Mouse (Mus musculus): ENCODE results near the gene Layn. TPM values are rescaled to one million over a fixed set of nuclear protein-coding genes. Genes with fewer than 3 reads are reported as not detected.

The Layn gene
- polyA plus RNA-seq, 1 experiment from 2014 or later, result 10.7 TPM

- DNase-seq (ENCODE audit: low spot score), result no peak
- TF ChIP-seq CTCF (IDR thresholded peaks at IDR 0.05) (no peak), EP300 (IDR thresholded peaks at IDR 0.05) (no peak)
- Histone ChIP-seq H3K36me3 (ENCODE audit: insufficient read depth, low read length) (no peaks in the 10 kb centered on the region), H3K4me1 (ENCODE audit: insufficient read depth, low read depth, low read length) (no peaks in the 10 kb centered on the region), H3K4me2 (replicated peaks; ENCODE audit: low read depth, low read length) (no peak overlapping the region), H3K9ac (replicated peaks; ENCODE audit: low read depth) (no peak overlapping the region), H3K9me3 (ENCODE audit: low read length) (no peaks in the 10 kb centered on the region), H3K4me3 (ENCODE audit: low read depth, low read length) (no peak overlapping the region), H3K27me3 (replicated peaks; ENCODE audit: insufficient read depth, low read length) (no peaks in the 10 kb centered on the region), H3K27ac (ENCODE audit: low read length) (no peak overlapping the region)
- no peak for ATAC-seq
- WGBS, result 75% methylated on average over 3 of the region's 3 CpGs
Observed at GRCm38 (mm10) chr9:51032785-51033529, 43.9 kb downstream of the Layn start.

GRCm38 (mm10) chr9:51032291-51032690, 44.6 kb downstream of the Layn start:
- no peak for ATAC-seq
- H3K27ac ChIP-seq (ENCODE audit: low read length), result no peak overlapping the region
- 68% methylated on average over 8 of the region's 8 CpGs for WGBS

GRCm38 (mm10) chr9:51031603-51032002, 45.3 kb downstream of the Layn start:
- TF ChIP-seq EP300 (IDR thresholded peaks at IDR 0.05) (no peak), CTCF (IDR thresholded peaks at IDR 0.05) (no peak)
- no peak overlapping the region for H3K9ac ChIP-seq (replicated peaks; ENCODE audit: low read depth)
- no peak overlapping the region for H3K4me3 ChIP-seq (ENCODE audit: low read depth, low read length)
- H3K27me3 ChIP-seq (replicated peaks; ENCODE audit: insufficient read depth, low read length), result no peaks in the 10 kb centered on the region
- DNase-seq (ENCODE audit: low spot score), result no peak
- no peaks in the 10 kb centered on the region for H3K36me3 ChIP-seq (ENCODE audit: insufficient read depth, low read length)
- 50% methylated on average over 6 of the region's 6 CpGs for WGBS
- no peaks in the 10 kb centered on the region for H3K4me1 ChIP-seq (ENCODE audit: insufficient read depth, low read depth, low read length)
- H3K27ac ChIP-seq (ENCODE audit: low read length), result no peak overlapping the region
- no peak overlapping the region for H3K4me2 ChIP-seq (replicated peaks; ENCODE audit: low read depth, low read length)
- H3K9me3 ChIP-seq (ENCODE audit: low read length), result no peaks in the 10 kb centered on the region
- no peak for ATAC-seq

More at GRCm38 (mm10) chr9:51032291-51032690, 44.6 kb downstream of the Layn start:
- H3K36me3 ChIP-seq (ENCODE audit: insufficient read depth, low read length), result no peaks in the 10 kb centered on the region
- TF ChIP-seq CTCF (IDR thresholded peaks at IDR 0.05), result no peak
- no peak overlapping the region for H3K4me3 ChIP-seq (ENCODE audit: low read depth, low read length)
- H3K4me2 ChIP-seq (replicated peaks; ENCODE audit: low read depth, low read length), result no peak overlapping the region
- H3K27me3 ChIP-seq (replicated peaks; ENCODE audit: insufficient read depth, low read length), result no peaks in the 10 kb centered on the region
- no peak for DNase-seq (ENCODE audit: low spot score)
- no peak overlapping the region for H3K9ac ChIP-seq (replicated peaks; ENCODE audit: low read depth)
- H3K9me3 ChIP-seq (ENCODE audit: low read length), result no peaks in the 10 kb centered on the region
- H3K4me1 ChIP-seq (ENCODE audit: insufficient read depth, low read depth, low read length), result no peaks in the 10 kb centered on the region

DNA sequence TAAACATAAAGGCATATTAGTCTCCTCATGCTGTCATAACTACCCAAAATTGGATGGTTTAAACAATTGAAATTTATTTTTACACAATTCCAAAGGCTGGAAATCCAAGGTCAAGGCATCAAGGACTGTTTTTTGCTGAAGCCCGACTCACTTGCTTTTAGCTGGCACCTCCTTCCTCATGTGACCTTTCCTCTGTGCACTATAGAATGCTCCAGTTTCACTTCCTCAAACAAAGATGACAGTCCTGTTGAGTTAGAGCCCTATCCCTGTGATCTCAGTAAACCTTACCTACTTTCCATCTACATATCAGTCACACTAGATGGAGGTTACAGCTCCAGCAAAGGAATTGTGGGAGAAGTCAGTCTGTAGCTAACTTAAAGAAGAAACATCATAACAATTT, 46.7 kb downstream of the Layn start:
- no peaks in the 10 kb centered on the region for H3K36me3 ChIP-seq (ENCODE audit: insufficient read depth, low read length)
- no peaks in the 10 kb centered on the region for H3K4me1 ChIP-seq (ENCODE audit: insufficient read depth, low read depth, low read length)
- H3K9me3 ChIP-seq (ENCODE audit: low read length), result no peaks in the 10 kb centered on the region
- no peak overlapping the region for H3K27ac ChIP-seq (ENCODE audit: low read length)
- no peak for ATAC-seq
- WGBS, result 13% methylated on average over 1 of the region's 1 CpGs
- no peak overlapping the region for H3K9ac ChIP-seq (replicated peaks; ENCODE audit: low read depth)
- TF ChIP-seq CTCF (IDR thresholded peaks at IDR 0.05) (no peak), EP300 (IDR thresholded peaks at IDR 0.05) (no peak)
- no peaks in the 10 kb centered on the region for H3K27me3 ChIP-seq (replicated peaks; ENCODE audit: insufficient read depth, low read length)
- H3K4me2 ChIP-seq (replicated peaks; ENCODE audit: low read depth, low read length), result no peak overlapping the region
- no peak overlapping the region for H3K4me3 ChIP-seq (ENCODE audit: low read depth, low read length)
- DNase-seq (ENCODE audit: low spot score), result peak; percentile 26

GRCm38 (mm10) chr9:51026952-51027351, 49.9 kb downstream of the Layn start:
- ATAC-seq (no peak), DNase-seq (ENCODE audit: low spot score) (no peak)
- Histone ChIP-seq H3K4me2 (replicated peaks; ENCODE audit: low read depth, low read length) (no peak overlapping the region), H3K36me3 (ENCODE audit: insufficient read depth, low read length) (no peaks in the 10 kb centered on the region), H3K9me3 (ENCODE audit: low read length) (no peaks in the 10 kb centered on the region), H3K27me3 (replicated peaks; ENCODE audit: insufficient read depth, low read length) (no peaks in the 10 kb centered on the region), H3K4me1 (ENCODE audit: insufficient read depth, low read depth, low read length) (no peaks in the 10 kb centered on the region), H3K27ac (ENCODE audit: low read length) (no peak overlapping the region), H3K9ac (replicated peaks; ENCODE audit: low read depth) (no peak overlapping the region), H3K4me3 (ENCODE audit: low read depth, low read length) (no peak overlapping the region)
- 70% methylated on average over 1 of the region's 1 CpGs for WGBS
- TF ChIP-seq EP300 (IDR thresholded peaks at IDR 0.05) (no peak), CTCF (IDR thresholded peaks at IDR 0.05) (no peak)

DNA sequence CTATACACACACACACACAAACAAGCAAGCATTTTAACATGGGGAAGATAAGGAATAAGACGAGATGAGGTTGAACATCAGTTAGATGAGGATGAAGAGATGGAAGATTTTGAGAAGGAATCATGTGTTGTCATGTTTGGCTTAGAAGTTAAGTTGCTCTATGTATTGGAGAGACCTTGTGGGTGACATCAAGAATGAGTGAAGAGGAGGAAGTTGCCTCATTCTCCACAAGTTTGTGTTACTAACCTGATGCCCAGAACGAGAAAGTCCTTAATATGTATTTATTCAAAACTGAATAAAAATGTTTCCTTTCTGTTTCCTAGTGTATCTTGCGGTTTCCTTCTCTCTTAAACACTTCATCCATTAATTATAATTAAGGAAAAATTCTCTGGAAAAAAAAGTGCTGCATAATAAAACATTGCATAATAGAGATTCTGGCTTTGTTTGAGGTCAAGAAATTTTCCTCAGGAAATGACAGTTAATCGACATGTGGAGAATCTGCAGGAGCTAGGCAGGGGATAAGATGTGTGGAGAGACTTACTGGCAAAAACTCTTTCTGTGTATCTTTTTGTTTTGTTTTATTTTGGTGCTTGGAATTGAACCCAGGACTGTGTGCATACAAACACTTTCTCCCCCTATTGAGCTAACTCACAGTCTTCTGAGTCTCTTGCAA, 55.6 kb downstream of the Layn start:
- 58% methylated on average over 4 of the region's 4 CpGs for WGBS
- Histone ChIP-seq H3K27ac (ENCODE audit: low read length) (no peak overlapping the region), H3K4me2 (replicated peaks; ENCODE audit: low read depth, low read length) (no peak overlapping the region), H3K4me3 (ENCODE audit: low read depth, low read length) (no peak overlapping the region), H3K9me3 (ENCODE audit: low read length) (no peaks in the 10 kb centered on the region), H3K4me1 (ENCODE audit: insufficient read depth, low read depth, low read length) (no peaks in the 10 kb centered on the region), H3K9ac (replicated peaks; ENCODE audit: low read depth) (no peak overlapping the region), H3K27me3 (replicated peaks; ENCODE audit: insufficient read depth, low read length) (no peaks in the 10 kb centered on the region), H3K36me3 (ENCODE audit: insufficient read depth, low read length) (no peaks in the 10 kb centered on the region)
- no peak for DNase-seq (ENCODE audit: low spot score)
- TF ChIP-seq EP300 (IDR thresholded peaks at IDR 0.05) (no peak), CTCF (IDR thresholded peaks at IDR 0.05) (no peak)
- no peak for ATAC-seq

Data from lung, postnatal 0 days (tissue).